Mouse (Mus musculus): ENCODE measurements around the gene Polr1c.

DNA sequence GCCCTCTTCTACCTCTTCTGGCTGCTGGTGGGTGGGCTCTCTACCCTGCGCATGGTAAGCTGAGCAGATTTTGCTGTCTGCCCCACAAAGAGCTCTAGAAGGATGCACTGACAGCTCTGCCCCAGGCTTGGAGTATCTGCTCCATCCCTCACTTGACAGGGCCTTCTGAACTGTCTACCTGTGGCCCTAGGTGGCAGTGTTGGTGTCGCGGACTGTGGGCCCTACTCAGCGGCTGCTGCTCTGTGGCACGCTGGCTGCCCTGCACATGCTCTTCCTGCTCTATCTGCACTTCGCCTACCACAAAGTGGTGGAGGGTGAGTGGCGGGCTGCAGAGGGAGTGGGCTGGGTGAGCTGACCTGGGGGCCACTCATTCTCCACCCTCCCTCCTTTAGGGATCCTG lies 3.3 kb upstream of the Polr1c start:
- TF ChIP-seq CTCF (IDR thresholded peaks at IDR 0.05; ENCODE audit: control insufficient read depth, insufficient read depth, low read length) (no peak), POLR2A (IDR thresholded peaks at IDR 0.05; ENCODE audit: borderline replicate concordance, control insufficient read depth, low read depth, low read length) (no peak)

Measured in bone marrow, adult 2 months (tissue).